ENCODE assay signal across 8 mouse cellular contexts in the genomic region with DNA sequence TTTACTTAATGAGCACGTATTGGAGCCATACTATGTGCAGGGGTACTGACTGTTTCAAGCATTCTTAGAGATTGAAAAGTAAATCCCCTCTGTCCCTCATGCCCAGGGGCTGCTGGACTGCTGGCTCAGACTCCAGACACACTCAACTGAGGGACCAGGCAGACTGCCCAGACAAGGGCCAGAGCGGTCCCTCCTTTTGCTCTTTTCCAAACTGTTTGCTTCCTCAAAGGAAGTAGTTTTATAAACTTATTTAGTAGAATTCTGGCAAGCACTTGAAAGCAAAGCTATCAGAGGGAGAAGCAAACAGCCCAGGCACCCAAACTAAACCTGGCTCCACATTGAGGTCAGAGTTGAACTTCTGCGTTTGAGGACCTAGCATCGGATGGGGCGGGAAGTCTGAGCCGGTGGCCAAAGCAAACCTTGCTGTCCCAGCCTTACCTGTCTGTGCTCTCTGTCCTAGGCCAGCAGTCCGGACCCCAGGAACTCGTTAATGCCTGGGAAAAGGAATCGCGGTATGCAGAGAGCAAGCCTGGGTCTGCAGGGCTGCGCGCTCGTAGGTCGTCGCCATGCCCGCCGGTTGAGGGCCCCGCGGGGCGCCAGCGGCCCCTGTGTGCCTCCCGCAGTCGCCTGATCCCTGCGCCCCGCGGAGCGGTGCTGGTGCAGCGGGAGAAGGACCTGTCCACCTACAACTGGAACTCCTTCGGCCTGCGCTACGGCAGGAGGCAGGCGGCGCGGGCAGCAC. TPM values are rescaled to one million over a fixed set of nuclear protein-coding genes. Genes with fewer than 3 reads are reported as not detected.
DNase-seq lines count a peak whose midpoint lies in the region; ATAC-seq lines count a peak whose summit lies in the region.

No protein-coding gene starts in this region.

- peak overlapping the region; percentile 71 for H3K4me2 ChIP-seq in heart, embryonic 14.5 days (ENCODE audit: low read length)
- peak overlapping the region; percentile 50 for H3K4me2 ChIP-seq in limb, embryonic 15.5 days
- peak overlapping the region; percentile 61 for H3K4me2 ChIP-seq in midbrain, embryonic 16.5 days (ENCODE audit: low read length)

- H3K9ac ChIP-seq in heart, embryonic 14.5 days (ENCODE audit: low read length): peak overlapping the region; percentile 56
- no peak overlapping the region for H3K9ac ChIP-seq in limb, embryonic 15.5 days
- H3K9ac ChIP-seq in midbrain, embryonic 16.5 days (ENCODE audit: low read depth, low read length): peak overlapping the region; percentile 54

- H3K4me3 ChIP-seq in heart, embryonic 14.5 days (ENCODE audit: control insufficient read depth in 1 of 2, insufficient read depth in 1 of 2, low read depth in 1 of 2, low read length in 2 of 2): peak overlapping the region; percentile 30 to 31
- H3K4me3 ChIP-seq in forebrain, embryonic 10.5 days: peak overlapping the region; percentile 51
- peak overlapping the region; percentile 28 for H3K4me3 ChIP-seq in limb, embryonic 15.5 days
- peak overlapping the region; percentile 27 for H3K4me3 ChIP-seq in midbrain, embryonic 16.5 days (ENCODE audit: low read depth, low read length)

- no peak for ATAC-seq in heart, embryonic 14.5 days (ENCODE audit: insufficient number of reproducible peaks, insufficient read depth, low FRiP score, low read depth)
- no peak for ATAC-seq in limb, embryonic 15.5 days (ENCODE audit: insufficient number of reproducible peaks, low FRiP score, low TSS enrichment, low read depth)
- no peak; the same call in 1 of the 2 replicates for ATAC-seq in midbrain, embryonic 16.5 days
- no peak for ATAC-seq in erythroid progenitor cell, adult 5-6 weeks (replicated peaks; ENCODE audit: low FRiP score, poor library complexity, severe bottlenecking)

- H3K36me3 ChIP-seq in heart, embryonic 14.5 days (ENCODE audit: control insufficient read depth, insufficient read depth, low read length): no peaks in the 10 kb centered on the region
- no peaks in the 10 kb centered on the region for H3K36me3 ChIP-seq in forebrain, embryonic 10.5 days (replicated peaks)
- H3K36me3 ChIP-seq in limb, embryonic 15.5 days: no peaks in the 10 kb centered on the region
- H3K36me3 ChIP-seq in midbrain, embryonic 16.5 days (ENCODE audit: control insufficient read depth, insufficient read depth, low read length): no peaks in the 10 kb centered on the region

- peaks cover 4 to 6% of the 10 kb centered on the region in 2 experiments; a peak in 1 of 4 replicates for H3K4me1 ChIP-seq in heart, embryonic 14.5 days (ENCODE audit: control insufficient read depth in 2 of 2, insufficient read depth in 2 of 2, low read length in 2 of 2)
- H3K4me1 ChIP-seq in forebrain, embryonic 10.5 days: peaks cover 27% of the 10 kb centered on the region
- peaks cover 9% of the 10 kb centered on the region; the same call in 1 of the 2 replicates for H3K4me1 ChIP-seq in limb, embryonic 15.5 days
- peaks cover 21% of the 10 kb centered on the region for H3K4me1 ChIP-seq in midbrain, embryonic 16.5 days (ENCODE audit: control insufficient read depth, insufficient read depth, low read length)

- H3K9me3 ChIP-seq in heart, embryonic 14.5 days (ENCODE audit: control insufficient read depth, low read length): no peaks in the 10 kb centered on the region
- no peaks in the 10 kb centered on the region for H3K9me3 ChIP-seq in forebrain, embryonic 10.5 days
- H3K9me3 ChIP-seq in limb, embryonic 15.5 days: no peaks in the 10 kb centered on the region
- H3K9me3 ChIP-seq in midbrain, embryonic 16.5 days (replicated peaks; ENCODE audit: control insufficient read depth, low read length, poor library complexity, severe bottlenecking): no peaks in the 10 kb centered on the region

- peaks cover 33% of the 10 kb centered on the region for H3K27me3 ChIP-seq in heart, embryonic 14.5 days (ENCODE audit: control insufficient read depth, insufficient read depth, low read length)
- H3K27me3 ChIP-seq in forebrain, embryonic 10.5 days (ENCODE audit: poor library complexity, severe bottlenecking): peaks cover 69% of the 10 kb centered on the region
- peaks cover 36% of the 10 kb centered on the region for H3K27me3 ChIP-seq in limb, embryonic 15.5 days
- H3K27me3 ChIP-seq in midbrain, embryonic 16.5 days (ENCODE audit: control insufficient read depth, insufficient read depth, low read depth, low read length): no peaks in the 10 kb centered on the region

- no peak for DNase-seq in heart, adult 9 months (ENCODE audit: low spot score in 2 of 2)
- DNase-seq in forebrain, embryonic 10.5 days (ENCODE audit: extremely low spot score, low spot score): peak; percentile 37
- DNase-seq in gastrocnemius, adult 8-10 months (ENCODE audit: low spot score in 2 of 2): no peak
- DNase-seq in left cerebral cortex, adult 11 months (ENCODE audit: low spot score): no peak

- 8% methylated on average over 34 of the region's 34 CpGs for WGBS in heart, embryonic 14.5 days
- 7% methylated on average over 34 of the region's 34 CpGs for WGBS in forebrain, embryonic 10.5 days
- WGBS in limb, embryonic 15.5 days: 8% methylated on average over 34 of the region's 34 CpGs
- WGBS in midbrain, embryonic 16.5 days: 10% methylated on average over 30 of the region's 34 CpGs

- no peak overlapping the region for H3K27ac ChIP-seq in heart, embryonic 14.5 days (replicated peaks in 1 of 2; ENCODE audit: control insufficient read depth in 1 of 2, insufficient read depth in 1 of 2, low read depth in 2 of 2, low read length in 2 of 2)
- H3K27ac ChIP-seq in forebrain, embryonic 10.5 days: peak overlapping the region; percentile 82
- no peak overlapping the region for H3K27ac ChIP-seq in limb, embryonic 15.5 days
- no peak overlapping the region for H3K27ac ChIP-seq in midbrain, embryonic 16.5 days (ENCODE audit: low read length)

RNA-seq across cellular contexts. Expression of a gene that starts 7.4 kb away (rescaled TPM):
- polyA plus RNA-seq in heart, embryonic 14.5 days (2014; fragmentation: Nextera tagmentation; extraction: Ambion mirVana): not detected in 2 replicates
- not detected in 2 replicates for polyA plus RNA-seq in forebrain, embryonic 10.5 days (2016; fragmentation: Nextera tagmentation; extraction: Ambion mirVana)
- not detected in 2 replicates for polyA plus RNA-seq in limb, embryonic 15.5 days (2015; fragmentation: Nextera tagmentation; extraction: Ambion mirVana)
- polyA plus RNA-seq in midbrain, embryonic 16.5 days (2015; fragmentation: Nextera tagmentation; extraction: Ambion mirVana): not detected in 2 replicates
- not detected in 2 replicates for total RNA-seq in erythroid progenitor cell, adult 5-6 weeks (2015; ENCODE audit: low replicate concordance)
- not detected in 2 replicates for total RNA-seq in erythroid progenitor cell, adult 5-6 weeks (2017; ENCODE audit: low replicate concordance)
- total RNA-seq in gastrocnemius, adult 8-10 months (2022): not detected

RNA-seq across cellular contexts. Expression of a gene that starts 19.5 kb away (rescaled TPM):
- polyA plus RNA-seq in heart, embryonic 14.5 days (2014; fragmentation: Nextera tagmentation; extraction: Ambion mirVana): not detected in 2 replicates
- not detected in 2 replicates for polyA plus RNA-seq in forebrain, embryonic 10.5 days (2016; fragmentation: Nextera tagmentation; extraction: Ambion mirVana)
- polyA plus RNA-seq in limb, embryonic 15.5 days (2015; fragmentation: Nextera tagmentation; extraction: Ambion mirVana): not detected in 2 replicates
- not detected in 2 replicates for polyA plus RNA-seq in midbrain, embryonic 16.5 days (2015; fragmentation: Nextera tagmentation; extraction: Ambion mirVana)
- not detected in 2 replicates for total RNA-seq in erythroid progenitor cell, adult 5-6 weeks (2015; ENCODE audit: low replicate concordance)
- not detected in 2 replicates for total RNA-seq in erythroid progenitor cell, adult 5-6 weeks (2017; ENCODE audit: low replicate concordance)
- total RNA-seq in gastrocnemius, adult 8-10 months (2022): not detected

RNA-seq across cellular contexts. Expression of a gene that starts 21.2 kb away (rescaled TPM):
- not detected in 2 replicates for polyA plus RNA-seq in heart, embryonic 14.5 days (2014; fragmentation: Nextera tagmentation; extraction: Ambion mirVana)
- not detected in 2 replicates for polyA plus RNA-seq in forebrain, embryonic 10.5 days (2016; fragmentation: Nextera tagmentation; extraction: Ambion mirVana)
- polyA plus RNA-seq in limb, embryonic 15.5 days (2015; fragmentation: Nextera tagmentation; extraction: Ambion mirVana): 0.17 and 0.42 TPM in 2 replicates
- 0.35 TPM in 1 of 2 replicates, not detected in the other for polyA plus RNA-seq in midbrain, embryonic 16.5 days (2015; fragmentation: Nextera tagmentation; extraction: Ambion mirVana)
- total RNA-seq in erythroid progenitor cell, adult 5-6 weeks (2015; ENCODE audit: low replicate concordance): not detected in 2 replicates
- not detected in 2 replicates for total RNA-seq in erythroid progenitor cell, adult 5-6 weeks (2017; ENCODE audit: low replicate concordance)
- total RNA-seq in gastrocnemius, adult 8-10 months (2022): not detected

RNA-seq across cellular contexts. Expression of a gene that starts 34.3 kb away (rescaled TPM):
- 0.85 and 1.6 TPM in 2 replicates for polyA plus RNA-seq in heart, embryonic 14.5 days (2014; fragmentation: Nextera tagmentation; extraction: Ambion mirVana)
- polyA plus RNA-seq in forebrain, embryonic 10.5 days (2016; fragmentation: Nextera tagmentation; extraction: Ambion mirVana): 1.7 and 2.3 TPM in 2 replicates
- 0.89 and 1.3 TPM in 2 replicates for polyA plus RNA-seq in limb, embryonic 15.5 days (2015; fragmentation: Nextera tagmentation; extraction: Ambion mirVana)
- 24.6 and 26.5 TPM in 2 replicates for polyA plus RNA-seq in midbrain, embryonic 16.5 days (2015; fragmentation: Nextera tagmentation; extraction: Ambion mirVana)
- total RNA-seq in erythroid progenitor cell, adult 5-6 weeks (2015; ENCODE audit: low replicate concordance): not detected in 2 replicates
- total RNA-seq in erythroid progenitor cell, adult 5-6 weeks (2017; ENCODE audit: low replicate concordance): not detected in 2 replicates
- total RNA-seq in gastrocnemius, adult 8-10 months (2022): under 1 TPM in 3 of 4 experiments, not detected in 1; 0.15 to 0.64 (median 0.40) TPM
